Mouse (Mus musculus): ENCODE results near the gene Polr2f. TPM values are rescaled to one million over a fixed set of nuclear protein-coding genes. Genes with fewer than 3 reads are reported as not detected.

Polr2f gene
- 60.5 and 134 TPM in 2 replicates for total RNA-seq (2014; fragmentation: Nextera tagmentation)
- 91.1 and 113 TPM in 2 replicates for total RNA-seq (2017)

DNA sequence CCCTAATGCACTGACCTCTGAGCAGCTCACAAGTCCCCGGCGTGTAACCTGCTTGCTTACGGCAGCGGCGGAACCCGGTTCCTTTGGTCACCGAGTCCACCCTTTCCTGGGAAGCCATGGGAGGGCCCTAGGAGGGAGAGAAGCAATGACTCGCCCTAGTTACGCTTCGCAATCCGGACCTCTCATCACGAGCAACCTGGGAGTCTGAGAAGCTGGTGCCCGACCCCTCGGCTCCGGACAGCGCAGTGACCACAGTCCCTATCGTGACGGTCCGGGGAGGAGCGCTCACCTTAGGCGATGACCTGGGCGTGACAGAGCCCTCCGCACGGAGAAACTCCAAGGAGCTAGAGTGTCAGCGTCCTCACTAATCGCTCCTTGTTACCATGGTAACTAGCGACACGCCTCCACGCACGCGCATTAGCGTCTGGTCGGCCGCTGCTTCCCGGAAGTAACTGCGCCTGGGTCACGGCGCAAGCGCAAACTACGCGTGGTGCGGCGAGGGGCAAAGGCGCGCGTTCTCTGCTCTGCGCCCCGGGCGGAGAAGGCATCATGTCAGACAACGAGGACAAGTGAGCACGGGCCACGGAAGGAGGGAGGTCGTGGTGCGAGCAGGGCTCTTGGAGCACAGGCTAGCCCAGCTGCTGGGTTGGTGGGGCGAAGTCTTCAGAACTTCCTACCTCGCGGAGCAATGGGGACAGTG, at the start of gene Polr2f, which contains the start of gene 1700088E04Rik:
TSS of gene Polr2f (plus strand) at position 144 of the 700 bp plus-strand sequence.
TSS of gene 1700088E04Rik (minus strand) at position 388 of the 700 bp plus-strand sequence.
- ATAC-seq (replicated peaks; ENCODE audit: poor library complexity, severe bottlenecking) = peak; percentile 88

DNA sequence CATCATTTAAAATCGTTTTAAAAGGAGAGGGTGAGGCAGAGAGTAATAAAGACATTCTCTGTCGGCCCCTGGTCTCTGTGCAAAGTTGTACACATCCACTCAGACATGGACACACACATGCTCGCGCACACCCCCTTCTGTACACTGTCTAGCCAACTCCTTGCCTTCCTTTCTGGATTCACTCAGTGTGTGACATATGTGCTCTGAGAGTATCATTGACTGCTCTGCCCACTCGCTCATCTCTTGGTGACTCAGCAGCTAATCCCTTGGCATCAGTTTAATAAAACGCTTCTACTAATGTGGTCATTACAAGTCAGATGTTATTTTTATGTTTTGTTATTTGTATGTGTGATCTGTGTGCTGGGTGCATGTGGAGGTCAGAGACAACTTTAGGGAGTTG, 48.5 kb upstream of the Polr2f start:
- ATAC-seq (replicated peaks; ENCODE audit: poor library complexity, severe bottlenecking) = no peak

DNA sequence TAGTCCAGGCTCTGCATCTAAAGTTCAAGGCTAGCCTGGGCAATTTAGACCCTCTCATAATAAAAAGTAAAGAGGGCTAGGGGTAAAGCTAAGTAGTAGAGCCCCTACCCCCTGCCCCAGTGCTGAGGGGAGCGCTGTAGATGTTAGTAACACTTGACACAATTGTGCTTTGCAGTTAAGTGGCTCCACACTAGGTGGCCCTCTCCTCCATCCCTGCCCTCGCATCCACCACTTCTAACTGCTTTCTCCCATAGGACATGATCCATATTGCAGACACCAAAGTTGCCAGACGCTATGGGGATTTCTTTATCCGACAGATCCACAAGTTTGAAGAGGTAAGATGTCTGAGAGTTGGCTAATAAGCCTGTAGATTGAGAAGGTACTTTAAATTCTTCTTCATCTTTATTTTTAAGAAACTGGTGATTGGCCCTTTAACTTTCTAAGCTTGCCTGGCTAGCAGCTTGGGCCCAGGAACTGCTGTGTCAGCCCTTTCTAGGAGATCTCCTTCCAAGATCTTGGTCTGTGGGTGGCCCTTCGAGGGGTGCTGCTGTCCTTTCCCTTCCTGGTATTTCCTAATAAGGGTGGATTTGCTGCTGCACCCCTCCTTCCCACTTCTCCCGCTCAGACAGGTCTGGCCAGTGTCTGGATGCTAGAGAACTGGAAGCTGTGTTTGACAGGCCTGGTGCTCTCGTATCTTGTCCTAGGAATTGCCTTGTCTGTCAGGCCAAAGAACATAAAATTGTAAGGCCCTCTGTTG, 47.5 kb upstream of the Polr2f start:
- no peak for ATAC-seq (replicated peaks; ENCODE audit: poor library complexity, severe bottlenecking)

DNA sequence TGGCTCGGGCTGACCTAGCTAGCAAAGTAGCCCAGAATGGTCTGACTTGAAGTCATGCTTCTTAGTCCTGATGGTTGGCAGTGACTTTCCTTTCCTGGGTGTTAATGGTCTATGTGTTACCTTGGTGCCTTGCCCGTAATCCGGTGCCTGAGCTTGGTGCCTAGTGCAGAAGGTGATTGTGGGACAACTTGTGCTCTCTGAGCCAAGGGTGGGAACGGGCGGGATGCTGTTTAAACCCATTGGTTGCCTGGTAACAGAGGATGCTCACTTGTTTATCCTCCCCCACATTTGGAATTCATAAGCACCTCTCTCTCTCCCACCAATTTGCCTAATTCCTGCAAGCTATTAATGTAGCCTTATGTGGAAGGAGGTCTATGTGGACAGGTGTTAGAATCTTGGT, 45.3 kb upstream of the Polr2f start:
- ATAC-seq (replicated peaks; ENCODE audit: poor library complexity, severe bottlenecking) = no peak

DNA sequence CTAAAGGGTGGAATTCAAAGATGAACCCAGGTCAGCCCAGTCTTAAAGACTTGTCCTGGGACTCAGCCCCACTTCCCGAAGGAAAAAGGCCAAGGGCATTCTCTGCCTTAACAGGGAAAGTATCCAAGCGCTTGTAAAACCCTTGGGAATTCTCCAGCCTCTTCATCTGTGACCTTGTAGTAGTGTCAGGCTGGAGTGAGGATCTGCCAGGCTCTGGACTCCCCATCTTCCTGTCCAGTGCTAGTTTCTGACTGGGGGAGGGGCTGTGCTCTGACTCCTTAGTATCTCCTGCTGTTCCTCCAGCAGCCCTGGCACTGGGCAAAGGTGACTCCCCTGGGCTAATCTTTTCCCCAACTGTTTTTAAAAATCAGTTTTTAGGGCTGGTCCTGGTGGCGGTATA, 44.3 kb upstream of the Polr2f start:
- ATAC-seq (replicated peaks; ENCODE audit: poor library complexity, severe bottlenecking) = no peak

DNA sequence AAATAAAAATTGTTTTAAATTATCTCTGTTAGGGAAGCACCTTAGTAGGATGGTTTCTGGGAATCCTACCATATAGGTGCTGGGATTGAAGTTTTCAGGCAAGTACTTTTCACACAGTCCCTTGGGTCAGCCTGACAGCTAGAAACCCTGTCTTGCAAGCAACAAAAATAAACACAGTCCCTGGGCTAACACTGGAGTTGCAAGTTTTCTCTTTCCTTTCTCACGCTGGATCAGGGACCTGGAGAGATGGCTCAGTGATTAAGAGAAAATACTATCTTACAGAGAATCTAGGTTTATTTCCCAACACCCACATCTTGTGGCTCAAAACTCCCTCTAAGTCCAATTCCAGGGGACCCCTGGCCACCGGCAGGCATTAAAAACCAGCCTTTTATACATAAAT, 43.7 kb upstream of the Polr2f start:
- ATAC-seq (replicated peaks; ENCODE audit: poor library complexity, severe bottlenecking) = no peak

DNA sequence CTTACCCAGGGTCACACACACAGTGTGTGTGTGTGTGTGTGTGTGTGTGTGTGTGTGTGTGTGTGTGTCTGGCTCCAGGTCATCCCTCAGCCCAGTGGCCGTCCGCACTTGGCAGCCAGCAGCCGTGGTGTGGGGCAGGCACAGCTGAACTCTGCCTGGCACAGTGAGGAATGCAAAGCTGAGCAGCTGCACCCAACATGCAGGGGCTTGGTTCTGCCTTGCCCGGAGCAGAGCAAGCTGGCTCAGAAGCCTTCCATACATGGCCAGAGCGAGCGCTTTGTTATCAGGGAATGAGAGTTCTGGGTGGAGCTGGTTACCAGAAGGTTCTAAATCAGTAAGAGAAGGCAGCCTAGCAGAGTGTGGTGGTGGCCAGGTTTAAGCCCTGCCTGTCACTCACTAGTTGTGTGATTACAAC, 43.2 kb upstream of the Polr2f start:
- ATAC-seq (replicated peaks; ENCODE audit: poor library complexity, severe bottlenecking) = no peak

DNA sequence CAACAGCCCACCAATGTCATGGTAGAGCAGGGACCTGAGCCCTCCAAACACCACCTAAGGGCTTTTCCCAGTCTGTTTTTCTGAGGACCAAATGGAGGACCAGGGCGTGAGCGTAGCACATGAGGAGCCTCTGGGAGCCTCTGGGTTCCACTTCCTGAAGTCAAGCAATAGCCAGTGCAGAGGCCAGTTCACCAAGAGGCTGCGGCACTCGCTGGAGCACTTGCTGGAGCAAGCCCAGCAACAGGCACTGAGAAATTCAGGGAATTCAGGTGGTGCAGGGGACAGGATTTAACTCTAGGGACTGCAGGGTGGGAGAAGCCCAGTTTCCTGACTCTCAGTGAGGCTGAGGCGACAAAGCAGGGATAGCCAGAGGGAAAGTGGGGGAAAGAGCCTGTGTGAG, 42.6 kb upstream of the Polr2f start:
- ATAC-seq (replicated peaks; ENCODE audit: poor library complexity, severe bottlenecking) = no peak

DNA sequence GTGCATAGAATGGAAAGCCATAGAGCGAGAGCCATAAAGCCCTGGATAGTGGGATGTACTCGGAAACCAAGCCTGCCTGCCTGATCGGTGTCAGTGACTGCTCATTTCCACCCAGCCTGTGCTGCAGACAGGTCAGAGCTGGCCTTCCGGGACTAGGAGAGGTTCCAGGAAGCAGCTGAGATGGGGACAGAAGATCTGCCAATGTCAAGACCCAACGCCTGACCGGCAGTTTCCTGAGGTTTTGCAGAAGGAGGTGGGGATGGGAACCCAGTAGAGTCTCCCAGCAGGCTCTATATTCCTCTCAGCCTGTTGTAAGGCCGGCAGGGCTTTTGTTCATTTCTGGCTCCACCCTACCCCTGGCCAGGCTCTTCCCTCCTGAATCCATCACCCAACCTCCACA, 41.9 kb upstream of the Polr2f start:
- no peak; the same call in 1 of the 2 replicates for ATAC-seq (replicated peaks; ENCODE audit: poor library complexity, severe bottlenecking)

DNA sequence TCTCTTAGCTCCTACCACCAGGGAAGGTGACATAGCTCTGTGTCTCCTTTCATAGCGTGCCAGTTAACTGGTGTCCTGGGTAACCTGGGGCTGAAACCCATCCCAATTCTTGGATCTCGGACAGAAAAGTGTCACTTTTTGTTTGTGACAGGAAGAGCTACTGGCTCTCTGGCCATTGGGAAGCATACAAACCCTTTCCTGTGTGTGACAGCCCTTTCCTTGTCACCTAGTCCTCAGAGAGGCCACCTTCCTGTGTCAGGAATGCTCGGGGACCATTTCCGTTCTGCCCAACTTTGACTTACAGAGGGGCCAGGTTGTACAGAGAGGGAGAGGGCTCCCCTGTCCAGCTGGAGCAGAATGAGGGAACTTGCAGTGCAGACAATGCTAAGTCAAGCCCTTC, 41.4 kb upstream of the Polr2f start:
- ATAC-seq (replicated peaks; ENCODE audit: poor library complexity, severe bottlenecking) = no peak

DNA sequence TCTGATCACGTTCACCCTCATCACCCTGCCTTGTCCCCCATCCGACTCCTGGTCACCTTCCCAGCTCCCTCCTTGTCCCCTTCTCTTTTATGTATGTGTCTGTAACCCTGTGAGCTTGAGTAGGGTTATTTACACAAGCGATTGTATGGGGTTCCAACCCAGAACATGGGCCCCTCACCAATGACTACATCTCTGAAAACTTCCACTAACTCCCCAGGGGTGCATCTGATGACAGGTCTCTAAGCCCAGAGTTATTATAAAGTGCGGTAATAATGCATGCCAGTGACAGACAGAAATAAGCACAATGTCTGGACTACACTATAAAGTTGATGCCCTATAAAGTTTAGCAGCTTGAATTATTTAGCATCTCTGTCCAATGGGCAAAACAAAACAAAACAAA, 40.4 kb upstream of the Polr2f start:
- no peak for ATAC-seq (replicated peaks; ENCODE audit: poor library complexity, severe bottlenecking)

DNA sequence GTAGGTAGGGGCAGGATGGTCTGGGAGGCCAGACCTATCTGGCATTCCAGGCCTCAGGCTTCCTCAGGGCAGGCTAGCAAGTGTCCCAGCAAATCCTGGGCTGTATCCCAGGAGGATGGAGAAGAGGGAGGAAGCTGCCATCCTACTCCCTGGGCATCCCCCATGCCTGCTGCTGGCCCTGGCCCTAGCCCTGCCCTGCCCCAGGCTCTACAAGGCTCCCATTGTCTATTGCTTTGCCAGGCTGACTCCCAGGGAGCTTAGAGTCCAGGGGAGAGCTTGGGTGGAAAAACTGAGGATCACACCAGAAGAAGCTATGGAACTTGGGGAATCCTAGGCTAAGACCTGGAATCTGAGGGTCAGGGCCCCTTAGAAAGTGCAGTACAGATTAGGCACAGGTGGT, 39.3 kb upstream of the Polr2f start:
- no peak for ATAC-seq (replicated peaks; ENCODE audit: poor library complexity, severe bottlenecking)

DNA sequence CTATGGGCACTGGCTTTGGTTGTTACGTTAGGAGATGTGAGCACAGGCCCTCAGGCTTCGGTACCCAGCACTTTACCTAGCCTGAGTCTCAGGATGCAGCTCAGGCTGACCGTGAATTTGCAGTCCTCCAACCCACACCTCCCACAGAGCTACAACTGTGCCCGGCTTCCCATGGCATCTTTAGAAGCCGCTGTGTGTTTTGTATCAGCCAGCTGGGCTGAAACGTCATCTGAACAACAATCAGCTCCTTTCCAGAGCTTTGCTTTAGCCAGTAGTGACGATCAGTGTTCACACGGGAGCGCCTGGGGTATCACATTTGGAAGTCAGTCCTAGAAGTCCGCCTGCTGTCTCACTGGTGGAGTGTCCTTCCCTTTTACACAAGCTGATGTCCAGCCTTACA, 37.5 kb upstream of the Polr2f start:
- no peak for ATAC-seq (replicated peaks; ENCODE audit: poor library complexity, severe bottlenecking)

DNA sequence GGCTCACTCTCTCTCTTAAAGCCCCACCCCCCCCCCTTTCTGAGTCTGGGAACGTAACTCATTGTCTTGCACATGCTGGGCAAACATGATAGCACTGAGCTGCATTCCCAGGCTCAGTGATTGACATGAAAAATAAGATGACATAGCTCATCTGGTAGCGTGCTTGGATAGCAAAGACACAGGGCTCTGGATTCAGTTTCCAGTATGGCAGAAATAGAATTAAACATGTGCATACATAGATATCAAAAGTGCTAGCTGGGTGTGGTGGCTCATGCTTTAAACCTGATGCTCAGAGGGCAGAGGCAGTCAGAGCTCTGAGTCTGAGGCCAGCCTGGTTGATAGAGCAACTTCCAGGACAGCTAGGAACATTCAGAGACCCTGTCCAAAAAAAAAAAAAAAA, 35.0 kb upstream of the Polr2f start:
- no peak for ATAC-seq (replicated peaks; ENCODE audit: poor library complexity, severe bottlenecking)

DNA sequence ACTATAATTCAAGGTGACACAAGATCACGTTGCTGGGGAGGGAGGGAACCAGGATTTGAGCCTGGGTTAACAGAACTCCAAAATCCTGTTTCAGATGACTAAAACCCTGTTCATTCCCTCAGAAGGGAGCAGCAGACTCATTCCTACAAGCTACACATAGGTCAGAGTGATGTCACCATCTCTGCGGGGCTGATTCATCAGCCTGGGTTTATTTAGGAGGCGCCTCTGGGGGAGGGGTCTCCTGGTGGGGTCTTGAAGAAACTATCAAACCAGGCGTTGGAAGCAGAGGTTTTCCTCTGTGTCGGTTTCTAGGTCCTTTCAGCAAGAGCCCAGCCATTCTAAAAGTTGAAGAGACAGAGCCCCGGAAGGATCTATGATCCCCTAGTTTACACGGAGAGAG, 32.8 kb upstream of the Polr2f start:
- ATAC-seq (replicated peaks; ENCODE audit: poor library complexity, severe bottlenecking) = no peak

DNA sequence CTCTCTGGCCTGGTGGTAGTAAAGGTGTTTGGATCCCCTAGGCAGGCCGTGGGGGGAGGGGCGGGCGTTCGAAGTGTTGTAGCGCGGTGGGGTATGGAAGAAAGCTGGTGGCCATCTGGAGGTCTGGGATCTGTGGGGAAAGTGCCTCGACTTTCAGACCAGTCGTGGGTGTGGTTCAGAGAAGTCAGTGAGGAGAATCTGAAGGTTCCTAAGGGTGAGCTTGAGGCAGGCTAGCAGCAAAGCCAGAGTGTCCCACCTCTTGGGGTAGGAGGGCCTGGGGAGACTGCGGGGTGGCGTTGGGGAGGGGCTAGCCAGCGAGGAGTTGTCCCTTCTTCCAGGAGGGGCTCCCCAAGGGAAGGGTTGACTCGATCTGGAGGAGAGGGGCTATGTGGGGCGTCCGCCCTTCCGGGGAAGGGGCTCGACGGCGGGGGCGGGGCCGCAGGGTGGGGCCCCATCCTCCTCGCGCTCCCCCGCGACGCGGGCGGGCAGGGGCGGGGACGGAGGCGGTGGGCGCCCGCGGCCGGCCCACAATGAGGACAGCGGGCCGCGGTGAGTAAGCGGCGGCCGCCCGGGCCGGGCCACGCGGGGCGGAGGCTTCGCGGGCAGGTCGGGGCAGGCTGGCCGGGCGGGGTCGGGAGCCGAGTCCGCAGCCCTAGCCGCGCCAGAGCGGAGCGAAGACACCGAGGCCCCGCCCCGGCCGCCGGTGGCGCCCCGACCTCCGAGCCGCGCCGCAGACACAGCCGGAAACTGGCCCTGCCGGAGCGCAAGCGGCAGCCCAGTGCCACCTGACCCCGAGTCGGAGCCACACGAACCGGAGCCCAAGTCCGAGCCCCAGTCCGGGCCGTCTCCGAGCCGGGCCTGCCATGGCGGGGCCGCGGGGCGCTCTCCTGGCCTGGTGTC, 32.1 kb upstream of the Polr2f start, which contains the start of gene Micall1:
TSS of gene Micall1 (plus strand) at position 478 of the 900 bp plus-strand sequence.
- ATAC-seq (replicated peaks; ENCODE audit: poor library complexity, severe bottlenecking) = peak; percentile 57

DNA sequence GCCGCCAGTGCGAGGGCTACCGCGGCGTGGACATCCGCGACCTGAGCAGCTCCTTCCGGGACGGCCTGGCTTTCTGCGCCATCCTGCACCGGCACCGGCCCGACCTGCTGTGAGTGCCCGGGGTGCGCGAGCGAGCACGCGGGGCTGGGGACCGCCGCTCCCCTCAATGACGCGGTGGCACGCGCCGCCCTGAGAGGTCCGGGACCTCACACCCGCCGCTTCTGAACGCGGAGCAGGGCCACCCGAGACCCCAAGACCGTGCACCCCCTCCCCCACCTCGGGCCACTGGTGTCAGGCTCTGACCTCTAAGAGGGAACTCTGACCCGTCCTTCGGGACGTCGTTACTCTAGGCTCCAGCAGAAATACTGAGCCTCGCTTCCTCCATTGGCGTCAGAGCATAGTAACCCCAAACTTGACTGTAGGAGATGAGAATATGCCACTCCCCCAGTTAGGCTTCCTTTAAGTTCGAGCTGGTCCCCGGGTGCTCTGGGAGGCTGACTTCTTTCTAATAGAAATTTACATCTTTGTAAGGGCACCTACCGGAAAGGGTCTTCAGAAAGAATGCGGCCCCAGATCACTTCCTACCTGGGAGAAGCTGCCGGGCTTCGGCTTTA, 31.4 kb upstream of the Polr2f start:
- ATAC-seq (replicated peaks; ENCODE audit: poor library complexity, severe bottlenecking) = peak; percentile 39

DNA sequence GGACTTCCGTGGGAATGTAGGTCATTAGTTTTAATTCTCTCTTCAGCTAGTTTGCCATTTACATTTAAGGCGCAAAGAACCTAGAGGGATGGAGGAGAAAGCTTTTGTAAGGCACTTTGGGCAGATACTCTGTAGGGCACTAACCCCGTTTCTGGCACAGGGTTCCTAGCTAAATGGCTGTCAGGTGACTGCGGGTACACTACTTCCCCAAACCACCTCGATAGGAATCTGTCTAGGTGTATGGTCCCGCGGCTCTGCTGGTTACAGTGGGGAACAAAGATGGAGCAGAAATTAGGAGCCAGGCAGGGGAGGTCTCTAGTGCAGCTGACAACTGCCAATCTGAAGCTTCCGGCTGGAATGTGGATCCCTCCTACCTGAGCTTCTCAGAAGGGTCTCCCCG, 30.8 kb upstream of the Polr2f start:
- ATAC-seq (replicated peaks; ENCODE audit: poor library complexity, severe bottlenecking) = no peak

DNA sequence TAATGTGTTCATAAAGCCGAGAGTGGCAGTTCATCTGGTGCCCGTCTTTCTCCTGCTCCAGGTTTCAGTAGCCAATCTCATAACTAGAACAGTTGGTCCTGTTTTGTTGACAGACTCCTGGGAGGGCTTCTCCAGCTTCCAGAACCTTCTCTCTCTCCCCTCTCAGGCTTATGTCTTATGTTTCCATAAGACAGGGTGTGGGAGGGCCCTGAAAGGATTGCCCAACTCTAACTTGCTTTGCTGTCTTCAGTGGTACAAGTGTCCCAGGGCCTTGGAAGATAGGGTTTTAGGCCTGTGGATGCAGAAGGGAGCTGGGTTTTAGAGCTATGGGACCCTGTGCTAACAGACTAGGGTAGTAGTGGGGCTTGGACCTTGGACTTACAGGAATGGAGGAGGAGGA, 30.3 kb upstream of the Polr2f start:
- ATAC-seq (replicated peaks; ENCODE audit: poor library complexity, severe bottlenecking) = no peak

DNA sequence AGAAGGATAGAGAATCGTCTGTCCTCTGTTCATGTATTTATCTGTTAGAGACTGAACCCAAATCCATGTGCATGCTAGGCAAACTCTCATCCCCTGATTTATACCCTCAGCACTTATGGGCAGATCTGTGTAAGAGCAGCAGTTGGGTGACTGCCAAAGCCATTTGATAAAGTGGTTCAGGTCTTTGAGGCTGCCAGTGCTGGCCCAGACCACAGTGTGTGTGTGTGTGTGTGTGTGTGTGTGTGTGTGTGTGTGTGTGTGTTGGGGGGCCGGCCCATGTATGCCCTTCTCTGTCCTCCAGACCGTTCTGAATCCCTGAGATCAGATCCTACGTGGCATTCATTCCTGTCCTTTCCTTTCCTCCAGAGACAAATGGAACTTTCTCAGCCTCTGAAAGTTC, 29.0 kb upstream of the Polr2f start:
- no peak for ATAC-seq (replicated peaks; ENCODE audit: poor library complexity, severe bottlenecking)
